9 mouse cellular contexts compared by ENCODE assay signal in the genomic region with DNA sequence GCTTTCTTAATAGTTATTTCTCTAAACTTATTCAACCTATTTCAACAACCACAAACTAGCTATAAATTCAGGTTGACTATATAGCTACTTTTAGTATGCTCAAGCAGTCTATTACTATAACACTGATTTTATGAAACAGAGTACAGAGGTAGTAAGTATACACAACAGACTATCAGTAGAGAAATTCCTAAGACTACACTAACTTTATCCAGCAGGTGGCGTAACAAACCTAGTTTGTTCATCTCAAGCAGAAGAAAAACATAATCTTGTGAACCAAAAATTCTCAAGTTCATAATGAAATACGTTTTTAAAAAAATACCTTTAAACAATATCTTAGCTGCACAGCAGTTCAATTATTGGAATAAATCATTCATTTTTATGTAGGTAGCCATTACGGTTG. TPM values are rescaled to one million over a fixed set of nuclear protein-coding genes. Genes with fewer than 3 reads are reported as not detected.
DNase-seq lines count a peak whose midpoint lies in the region; ATAC-seq and TF ChIP-seq lines count a peak whose summit lies in the region.
"Had no signal": no experiment of that assay in that cellular context is flagged by ENCODE, and none has a peak within 500 bp of the region (broad histone marks: within the 10 kb centered on the region; RNA-seq: fewer than 3 reads in every experiment).

No protein-coding gene starts in this region.

- no peak overlapping the region for H3K27ac ChIP-seq in heart, postnatal 0 days (ENCODE audit: low read depth)

- ATAC-seq in heart, postnatal 0 days (ENCODE audit: insufficient read depth, low read depth), result no peak
- no peak for ATAC-seq in granulocyte monocyte progenitor cell, adult 5-6 weeks (replicated peaks; ENCODE audit: poor library complexity, severe bottlenecking)

- no peak overlapping the region for H3K4me3 ChIP-seq in heart, postnatal 0 days (ENCODE audit: low read depth, low read length)

- H3K36me3 ChIP-seq in heart, postnatal 0 days (replicated peaks; ENCODE audit: control insufficient read depth, insufficient read depth, low read length), result peaks cover 14% of the 10 kb centered on the region

- TF ChIP-seq EP300 in heart, postnatal 0 days (IDR thresholded peaks at IDR 0.05; ENCODE audit: low read depth), result no peak

- 30% methylated on average over 3 of the region's 3 CpGs for WGBS in heart, postnatal 0 days

- no peaks in the 10 kb centered on the region for H3K27me3 ChIP-seq in heart, postnatal 0 days (ENCODE audit: control insufficient read depth, insufficient read depth, low read length)

- no peak overlapping the region for H3K4me2 ChIP-seq in heart, postnatal 0 days (ENCODE audit: low read depth, low read length)

- peaks cover 4% of the 10 kb centered on the region; the same call in 1 of the 2 replicates for H3K4me1 ChIP-seq in heart, postnatal 0 days (ENCODE audit: control insufficient read depth, insufficient read depth)

- no peaks in the 10 kb centered on the region for H3K9me3 ChIP-seq in heart, postnatal 0 days (replicated peaks; ENCODE audit: control insufficient read depth, low read length)

- no peak overlapping the region for H3K9ac ChIP-seq in heart, postnatal 0 days (replicated peaks; ENCODE audit: low read depth, low read length)

- TF ChIP-seq CTCF in heart, postnatal 0 days (IDR thresholded peaks at IDR 0.05; ENCODE audit: low read depth), result peak; percentile 64

- DNase-seq in heart, postnatal 0 days (ENCODE audit: low spot score), result peak; percentile 57
- DNase-seq in heart, adult 11 months, result no peak
- peak; percentile 77 for DNase-seq in thymus, postnatal 0 days (ENCODE audit: low spot score)
- DNase-seq in thymus, postnatal 4 days, result no peak
- DNase-seq in fibroblast of lung, adult 2 months (ENCODE audit: low read depth), result peak; percentile 31
- no peak for DNase-seq in ovary, adult 18-20 months (ENCODE audit: low spot score)
- no peak for DNase-seq in frontal cortex, postnatal 10 days (ENCODE audit: low spot score in 2 of 2)

RNA-seq across cellular contexts. Expression of gene Cbwd1, which starts 2.9 kb away (rescaled TPM):
- total RNA-seq in heart, postnatal 0 days (2014; rRNA removed; ENCODE audit: low replicate concordance), result 6.3 and 18.1 TPM in 2 replicates
- 12.8 and 13.5 TPM in 2 replicates for polyA plus RNA-seq in heart, postnatal 0 days (2015; fragmentation: Nextera tagmentation; extraction: Ambion mirVana)
- polyA plus RNA-seq in thymus, postnatal 0 days (2015; fragmentation: Nextera tagmentation; extraction: Ambion mirVana), result 15.4 and 19.6 TPM in 2 replicates
- total RNA-seq in granulocyte monocyte progenitor cell, adult 5-6 weeks (2014; fragmentation: Nextera tagmentation), result 5.3 and 14.2 TPM in 2 replicates
- total RNA-seq in granulocyte monocyte progenitor cell, adult 5-6 weeks (2017), result 24.6 and 37.7 TPM in 2 replicates

RNA-seq across cellular contexts. Expression of gene Dock8, which starts 40.8 kb away (rescaled TPM):
- total RNA-seq in heart, postnatal 0 days (2014; rRNA removed; ENCODE audit: low replicate concordance), result 1.3 and 6.0 TPM in 2 replicates
- polyA plus RNA-seq in heart, postnatal 0 days (2015; fragmentation: Nextera tagmentation; extraction: Ambion mirVana), result 1.6 and 2.4 TPM in 2 replicates
- 66.7 and 80.1 TPM in 2 replicates for polyA plus RNA-seq in thymus, postnatal 0 days (2015; fragmentation: Nextera tagmentation; extraction: Ambion mirVana)
- 100 and 126 TPM in 2 replicates for total RNA-seq in granulocyte monocyte progenitor cell, adult 5-6 weeks (2014; fragmentation: Nextera tagmentation)
- 46.1 and 58.8 TPM in 2 replicates for total RNA-seq in granulocyte monocyte progenitor cell, adult 5-6 weeks (2017)

RNA-seq across cellular contexts. Expression of gene Foxd4, which starts 57.5 kb away (rescaled TPM):
- total RNA-seq in heart, postnatal 0 days (2014; rRNA removed; ENCODE audit: low replicate concordance), result not detected in 2 replicates
- not detected in 2 replicates for polyA plus RNA-seq in heart, postnatal 0 days (2015; fragmentation: Nextera tagmentation; extraction: Ambion mirVana)
- polyA plus RNA-seq in thymus, postnatal 0 days (2015; fragmentation: Nextera tagmentation; extraction: Ambion mirVana), result not detected in 2 replicates
- total RNA-seq in granulocyte monocyte progenitor cell, adult 5-6 weeks (2014; fragmentation: Nextera tagmentation), result not detected in 2 replicates
- total RNA-seq in granulocyte monocyte progenitor cell, adult 5-6 weeks (2017), result not detected in 2 replicates
- total RNA-seq: left cerebral cortex, adult 18-20 months had no signal

Comparison
In these comparisons a context has a peak if more than half of its experiments do, and no peak if none do; other contexts are left out.
1. DNase-seq: peak in heart, postnatal 0 days (single experiment), thymus, postnatal 0 days (single experiment) and fibroblast of lung, adult 2 months (single experiment); none in heart, adult 11 months (single experiment), thymus, postnatal 4 days (single experiment), ovary, adult 18-20 months (single experiment) and frontal cortex, postnatal 10 days (0 of 2).